Mouse (Mus musculus) midbrain, embryonic 13.5 days (tissue): ENCODE data around the gene Gm14434. TPM values are rescaled to one million over a fixed set of nuclear protein-coding genes. Genes with fewer than 3 reads are reported as not detected.
"Not testable (repeated sequence)": the region's sequence is repeated elsewhere in the genome, so short reads cannot be mapped to it uniquely, and the experiment has no call there.

Experiments
- ATAC-seq: fragments of 200-750 bp; cut with Nextera tagmentation; 2 replicates; pipeline ENCODE4 v1.8.0; 2017; ENCODE audit warnings: mild to moderate bottlenecking, moderate TSS enrichment, moderate library complexity
- H3K27ac ChIP-seq: fragments of 300-500 bp; sonication (generic); 2 replicates; pipeline ENCODE4 v1.5.1; 2015; ENCODE audit warnings: inconsistent platforms, mild to moderate bottlenecking, moderate library complexity
- H3K27me3 ChIP-seq: fragments of 300-500 bp; sonication (generic); 2 replicates; pipeline ENCODE4 v1.6.1; 2015; ENCODE audit warnings: mild to moderate bottlenecking, inconsistent platforms
- H3K36me3 ChIP-seq: fragments of 300-500 bp; sonication (generic); 2 replicates; pipeline ENCODE4 v1.6.1; 2015; ENCODE audit warnings: mild to moderate bottlenecking, inconsistent platforms
- H3K4me1 ChIP-seq: fragments of 300-500 bp; sonication (generic); replicated peaks from 2 replicates; pipeline ENCODE4 v1.6.1; 2015; ENCODE audit warnings: inconsistent platforms
- H3K4me2 ChIP-seq: fragments of 300-500 bp; sonication (generic); replicated peaks from 2 replicates; pipeline ENCODE4 v1.6.1; 2015; ENCODE audit warnings: moderate library complexity, mild to moderate bottlenecking, inconsistent platforms
- H3K4me3 ChIP-seq: fragments of 300-500 bp; sonication (generic); replicated peaks from 2 replicates; pipeline ENCODE4 v1.5.1; 2015; ENCODE audit warnings: mild to moderate bottlenecking, inconsistent platforms
- H3K9ac ChIP-seq: fragments of 300-500 bp; sonication (generic); replicated peaks from 2 replicates; pipeline ENCODE4 v1.6.1; 2015; ENCODE audit warnings: mild to moderate bottlenecking, inconsistent platforms
- H3K9me3 ChIP-seq: fragments of 300-500 bp; sonication (generic); 2 replicates; pipeline ENCODE4 v1.6.1; 2016; ENCODE audit warnings: mild to moderate bottlenecking, inconsistent platforms
- WGBS: fragments of 180-500 bp; shearing (Covaris S2); methylation state at CpG from one replicate; pipeline ENCODE4 v1.1.7; 2015; 5-methylcytosine and 5-hydroxymethylcytosine counted together
- polyA plus RNA-seq: library from polyadenylated mRNA; unstranded; fragments of >200 nt; fragmentation: Nextera tagmentation; extraction: Ambion mirVana; gene quantifications from 2 replicates; pipeline ENCODE4 v1.2.1, GENCODE M21; 2015

The Gm14434 gene
- 5.4 and 8.3 TPM in 2 replicates for polyA plus RNA-seq

DNA sequence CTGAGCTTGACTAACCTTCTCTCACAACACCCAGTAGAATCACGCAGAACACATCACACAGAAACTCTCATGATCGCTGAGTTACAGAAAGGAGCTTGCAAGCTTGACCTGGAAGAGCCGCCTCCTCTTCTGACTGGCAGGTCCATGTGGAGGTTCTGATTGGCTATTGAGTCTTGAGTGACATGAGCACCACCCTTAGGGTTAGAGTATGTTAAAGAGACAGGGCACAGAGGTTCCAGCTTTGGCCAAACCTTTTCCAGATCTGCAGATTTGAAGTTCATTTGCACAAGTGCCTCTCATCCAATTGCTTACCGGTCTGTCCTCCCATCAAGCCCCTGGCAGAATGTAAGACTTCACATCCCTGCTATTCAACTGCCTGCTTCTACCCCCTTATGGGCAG, at the start of gene Gm14434:
TSS of gene Gm14434 (minus strand) at position 101 of the 400 bp plus-strand sequence.
- H3K9me3 ChIP-seq, ATAC-seq, H3K4me3 ChIP-seq, H3K36me3 ChIP-seq, H3K4me2 ChIP-seq, H3K27ac ChIP-seq, H3K4me1 ChIP-seq, H3K27me3 ChIP-seq, H3K9ac ChIP-seq: not testable (repeated sequence)
- WGBS, result no CpG with 5 or more reads among the region's 4 CpGs

- not testable (repeated sequence) for H3K27me3 ChIP-seq, H3K36me3 ChIP-seq, H3K4me1 ChIP-seq, H3K9ac ChIP-seq, H3K4me2 ChIP-seq, H3K27ac ChIP-seq, H3K9me3 ChIP-seq, ATAC-seq, H3K4me3 ChIP-seq
- no CpG with 5 or more reads among the region's 9 CpGs for WGBS
Measured at GRCm38 (mm10) chr2:176520756-176521155, 34.2 kb upstream of the Gm14434 start, which contains the start of gene Zfp967. TSS of gene Zfp967 (plus strand) at chr2:176521056.

DNA sequence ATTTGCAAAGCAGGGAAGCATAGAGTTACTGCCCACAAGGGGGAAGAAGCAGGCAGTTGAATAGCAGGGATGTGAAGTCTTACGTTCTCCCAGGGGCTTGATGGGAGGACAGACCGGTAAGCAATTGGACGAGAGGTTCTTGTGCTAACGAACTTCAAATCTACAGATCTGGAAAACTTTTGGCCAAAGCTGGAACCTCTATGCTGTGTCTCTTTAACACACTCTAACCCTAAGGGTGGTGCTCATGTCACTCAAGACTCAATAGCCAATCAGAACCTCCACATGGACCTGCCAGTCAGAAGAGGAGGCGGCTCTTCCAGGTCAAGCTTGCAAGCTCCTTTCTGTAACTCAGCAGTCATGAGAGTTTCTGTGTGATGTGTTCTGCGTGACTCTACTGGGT, 63.3 kb downstream of the Gm14434 start, which contains the start of gene Gm14435:
TSS of gene Gm14435 (plus strand) at position 301 of the 400 bp plus-strand sequence.
- H3K36me3 ChIP-seq, H3K27ac ChIP-seq, H3K4me1 ChIP-seq, H3K27me3 ChIP-seq, H3K4me2 ChIP-seq, ATAC-seq, H3K9ac ChIP-seq, H3K4me3 ChIP-seq, H3K9me3 ChIP-seq: not testable (repeated sequence)
- WGBS, result no CpG with 5 or more reads among the region's 6 CpGs

Other genes starting within 250 kb of the Gm14434 start
- not detected in 2 replicates for gene Gm11009, start 167.3 kb downstream of the Gm14434 start, polyA plus RNA-seq
- 8.8 and 10.3 TPM in 2 replicates for gene Gm14435, start 63.2 kb downstream of the Gm14434 start, polyA plus RNA-seq
- gene Zfp967, start 34.3 kb upstream of the Gm14434 start, polyA plus RNA-seq, result not detected in 2 replicates
- gene Gm14308, start 149.6 kb upstream of the Gm14434 start, polyA plus RNA-seq, result 21.6 and 22.6 TPM in 2 replicates
- 7.6 and 9.8 TPM in 2 replicates for gene Zfp973, start 183.7 kb upstream of the Gm14434 start, polyA plus RNA-seq
- 36.1 and 37.3 TPM in 2 replicates for gene Gm14305, start 221.5 kb upstream of the Gm14434 start, polyA plus RNA-seq